Mouse (Mus musculus) MN1 (cell line): ENCODE results near the gene Yap1.

Experiments
- DNase-seq: peaks from one replicate; pipeline ENCODE4 v3.0.0-alpha.2; 2016; ENCODE audit warnings: low spot score

Yap1 gene

DNA sequence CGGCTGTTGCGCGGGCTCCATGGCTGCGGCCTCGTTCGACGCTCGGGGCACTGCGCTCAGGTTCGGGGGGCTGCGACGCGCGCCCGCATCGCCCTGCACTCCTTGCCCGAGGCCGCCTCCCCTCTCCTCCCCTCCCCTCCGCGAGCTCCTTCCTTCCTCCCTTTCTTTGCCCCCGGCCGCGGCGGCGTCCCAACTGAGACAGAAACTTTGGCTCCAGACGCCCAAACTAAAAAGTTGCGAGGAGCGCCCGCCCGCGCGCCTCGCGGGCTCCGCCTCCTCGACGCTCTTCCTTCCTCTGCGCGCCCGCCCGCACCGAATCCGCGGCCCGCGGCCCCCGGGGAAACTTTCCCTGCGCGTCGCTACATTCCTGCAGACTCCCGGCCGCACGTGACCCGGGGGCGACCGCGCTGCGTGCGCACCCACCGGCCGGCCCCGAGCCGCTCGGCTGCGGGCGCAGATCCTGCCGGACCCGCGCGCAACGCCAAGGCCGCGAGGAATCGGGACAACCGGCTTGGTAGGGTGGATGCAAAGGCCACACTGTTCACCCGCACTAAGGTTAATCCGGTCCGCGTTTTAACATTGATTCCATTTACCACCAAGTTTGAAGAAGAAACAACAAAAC lies at the start of gene Yap1:
TSS of gene Yap1 (minus strand) at position 227 of the 622 bp plus-strand sequence.
- no peak for DNase-seq

DNA sequence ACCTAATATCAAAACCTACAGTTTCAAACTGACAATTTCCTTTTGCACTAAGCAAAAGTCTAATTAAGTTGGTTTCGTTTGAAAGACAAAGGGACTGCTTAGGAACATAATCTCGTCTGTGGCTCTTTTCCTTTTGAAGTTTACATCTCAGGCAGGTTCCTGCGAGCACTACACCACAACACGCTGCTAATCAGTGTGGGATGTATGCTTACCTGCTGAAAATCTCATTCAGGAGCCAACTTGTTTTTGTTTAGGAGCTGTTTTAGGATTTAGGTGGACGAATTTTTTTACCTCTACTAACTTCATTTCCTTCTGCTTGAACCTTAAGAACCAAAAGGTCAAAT lies 38.6 kb upstream of the Yap1 start:
- DNase-seq, result no peak

DNA sequence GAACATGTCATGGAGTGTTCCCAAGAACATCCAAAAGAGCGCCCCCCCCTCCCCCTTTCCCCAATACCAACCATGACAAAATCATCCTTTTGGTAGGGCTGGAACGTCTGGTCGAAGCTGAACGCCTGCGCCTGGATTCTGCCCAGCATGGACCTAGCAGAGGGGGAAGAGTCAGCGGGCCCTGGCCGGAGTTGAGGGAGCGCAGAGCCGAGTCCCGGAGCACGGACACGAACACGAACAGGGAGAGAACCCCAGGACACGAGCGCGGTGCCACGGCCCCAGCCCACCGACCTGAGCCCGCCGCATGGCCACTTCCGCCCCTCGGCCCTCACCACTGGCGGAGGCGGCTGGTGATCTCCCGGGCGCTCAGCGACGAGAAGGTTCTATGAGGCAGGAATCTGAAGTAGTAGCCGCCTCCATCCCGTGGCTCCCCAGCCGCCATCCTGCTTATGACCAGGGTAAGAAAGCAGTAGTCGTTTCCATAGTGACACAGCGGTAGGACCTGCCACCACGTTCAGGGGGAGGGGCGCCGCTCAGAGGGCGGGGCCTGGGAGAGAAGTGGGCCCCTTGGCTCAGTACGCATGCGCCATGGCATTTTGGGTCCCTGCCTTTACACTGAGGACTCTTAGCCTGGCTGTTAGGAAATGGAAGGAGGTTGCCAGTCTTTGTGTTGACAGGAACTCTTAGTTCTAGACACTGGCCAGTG lies 38.1 kb upstream of the Yap1 start, which contains the start of gene Cfap300:
TSS of gene Cfap300 (minus strand) at position 486 of the 706 bp plus-strand sequence.
- DNase-seq, result peak; percentile 93

DNA sequence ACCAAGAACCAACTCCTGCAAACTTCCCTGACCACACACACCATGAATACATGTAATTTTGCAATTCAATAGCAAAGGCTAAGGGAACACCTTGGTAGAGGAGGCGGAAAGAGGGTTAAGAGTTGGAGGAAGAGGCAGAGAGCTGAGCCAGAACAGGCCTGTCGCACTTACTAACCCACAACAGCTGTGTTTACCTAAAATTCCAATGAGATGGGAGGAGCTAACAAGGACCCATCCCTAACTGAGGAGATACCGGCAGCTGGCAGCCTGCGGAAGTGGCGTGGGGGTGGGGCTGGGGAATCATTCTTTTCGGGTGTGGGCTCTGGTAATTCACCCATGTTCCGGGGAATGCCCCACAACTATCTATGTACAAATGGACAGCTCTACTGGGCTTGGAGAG lies 31.1 kb upstream of the Yap1 start:
- DNase-seq, result no peak

DNA sequence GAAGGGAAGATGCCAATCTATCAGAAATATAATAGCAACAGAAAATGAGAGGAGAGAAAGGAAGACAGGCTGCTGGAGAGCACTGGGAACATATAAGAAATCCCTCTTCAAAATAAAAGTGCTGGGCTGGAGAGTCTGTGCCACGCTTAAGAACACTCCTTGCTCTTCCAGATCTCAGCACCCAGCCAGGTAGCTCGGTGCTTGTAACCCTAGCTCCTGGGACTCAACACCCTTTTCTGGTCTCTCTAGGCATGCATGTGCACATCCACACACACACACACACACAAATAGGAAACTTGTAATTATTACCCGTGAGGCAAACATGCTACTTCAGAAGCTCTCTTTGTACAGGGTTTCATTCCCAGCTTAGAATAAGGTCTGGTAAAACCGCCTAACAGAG lies 30.7 kb upstream of the Yap1 start:
- DNase-seq, result no peak

DNA sequence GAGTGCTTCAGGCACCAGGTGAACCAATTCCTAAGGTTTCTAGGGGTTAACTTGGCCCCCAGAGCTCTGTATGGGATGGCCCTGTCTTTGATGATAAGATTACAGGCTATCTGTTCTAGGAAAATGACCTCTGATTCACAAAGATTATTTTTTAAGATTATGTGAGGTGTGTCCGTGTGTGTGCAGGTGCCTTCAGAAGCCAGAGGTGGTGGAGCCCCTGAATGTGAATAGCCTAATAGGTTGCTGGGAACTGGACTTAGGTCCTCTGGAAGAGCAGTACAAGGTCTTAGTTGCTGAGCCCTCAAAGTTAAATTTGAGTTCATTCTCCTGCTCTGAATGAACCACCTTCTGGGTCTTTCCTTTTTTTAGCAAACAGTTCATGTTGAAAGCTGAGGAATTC lies 29.7 kb upstream of the Yap1 start:
- DNase-seq, result no peak

DNA sequence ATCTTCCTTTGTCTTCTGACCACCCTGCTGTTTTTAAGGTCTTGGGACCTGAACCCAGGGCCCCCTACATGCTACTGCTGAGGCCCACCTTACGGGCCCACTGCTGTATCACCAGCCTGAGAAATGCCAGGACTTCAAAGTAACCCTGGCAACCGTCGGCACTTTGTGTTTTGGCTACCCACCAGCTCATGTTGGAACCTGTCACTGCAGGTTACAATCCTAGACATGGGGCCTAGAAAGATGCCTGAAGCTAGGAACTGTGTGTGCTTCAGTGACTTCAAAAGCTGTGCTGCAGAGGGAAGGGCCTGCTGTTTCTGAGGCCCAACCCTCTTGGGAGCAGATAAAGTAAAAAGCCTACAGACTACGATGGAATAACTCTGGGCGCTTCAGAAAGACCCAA lies 28.5 kb upstream of the Yap1 start:
- DNase-seq, result no peak

DNA sequence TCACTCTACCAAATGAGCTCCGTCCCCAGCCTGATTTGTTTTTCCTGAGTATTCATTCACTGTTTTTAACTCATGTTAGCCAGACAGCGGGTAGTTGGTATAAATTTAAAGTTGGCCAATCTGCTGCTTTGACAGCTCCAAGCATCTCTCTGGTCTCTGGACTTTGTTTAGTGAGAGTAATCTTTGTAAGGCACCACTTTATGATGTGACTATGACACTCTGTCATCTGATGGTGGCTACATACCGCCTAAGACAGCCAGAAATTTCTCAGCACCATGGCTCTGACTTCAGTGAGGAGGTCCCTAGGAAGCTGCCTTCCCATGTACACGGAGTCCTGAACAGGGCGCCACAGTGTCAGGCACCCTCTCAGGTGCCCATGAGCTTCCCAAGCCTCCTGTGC lies 14.2 kb upstream of the Yap1 start:
- DNase-seq, result no peak

DNA sequence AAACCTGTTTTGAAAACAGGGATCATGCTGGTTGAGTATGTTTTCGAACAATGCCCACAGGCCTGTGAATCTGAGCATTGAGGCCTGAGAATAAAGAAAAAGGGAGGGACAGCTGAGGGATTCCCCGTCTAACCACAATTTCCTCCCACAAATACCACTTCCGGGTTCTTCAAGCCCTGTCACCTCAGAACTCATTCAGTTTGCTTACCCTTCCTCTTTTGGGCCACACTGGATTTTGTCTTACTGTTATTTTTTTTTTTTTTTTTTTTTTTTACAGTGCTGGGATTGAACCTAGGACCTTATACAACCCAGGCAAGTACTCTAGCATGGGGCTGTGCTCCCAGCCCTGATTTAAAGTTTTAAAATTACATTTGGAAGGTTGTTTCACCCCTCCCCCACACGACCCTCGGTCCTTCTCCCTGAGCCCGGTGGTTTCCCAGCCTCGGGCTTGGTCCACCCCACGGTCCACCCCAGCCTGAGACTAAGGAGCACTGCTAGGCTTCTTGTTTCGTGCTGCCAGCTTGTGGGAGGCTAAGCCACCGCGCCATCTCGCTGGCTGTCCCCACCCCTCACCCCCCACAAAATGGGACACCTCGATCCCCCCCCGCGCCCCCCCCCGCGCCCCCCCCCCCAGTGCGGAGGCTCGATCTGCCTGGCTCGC lies 13.0 kb upstream of the Yap1 start:
- peak; percentile 13 for DNase-seq

DNA sequence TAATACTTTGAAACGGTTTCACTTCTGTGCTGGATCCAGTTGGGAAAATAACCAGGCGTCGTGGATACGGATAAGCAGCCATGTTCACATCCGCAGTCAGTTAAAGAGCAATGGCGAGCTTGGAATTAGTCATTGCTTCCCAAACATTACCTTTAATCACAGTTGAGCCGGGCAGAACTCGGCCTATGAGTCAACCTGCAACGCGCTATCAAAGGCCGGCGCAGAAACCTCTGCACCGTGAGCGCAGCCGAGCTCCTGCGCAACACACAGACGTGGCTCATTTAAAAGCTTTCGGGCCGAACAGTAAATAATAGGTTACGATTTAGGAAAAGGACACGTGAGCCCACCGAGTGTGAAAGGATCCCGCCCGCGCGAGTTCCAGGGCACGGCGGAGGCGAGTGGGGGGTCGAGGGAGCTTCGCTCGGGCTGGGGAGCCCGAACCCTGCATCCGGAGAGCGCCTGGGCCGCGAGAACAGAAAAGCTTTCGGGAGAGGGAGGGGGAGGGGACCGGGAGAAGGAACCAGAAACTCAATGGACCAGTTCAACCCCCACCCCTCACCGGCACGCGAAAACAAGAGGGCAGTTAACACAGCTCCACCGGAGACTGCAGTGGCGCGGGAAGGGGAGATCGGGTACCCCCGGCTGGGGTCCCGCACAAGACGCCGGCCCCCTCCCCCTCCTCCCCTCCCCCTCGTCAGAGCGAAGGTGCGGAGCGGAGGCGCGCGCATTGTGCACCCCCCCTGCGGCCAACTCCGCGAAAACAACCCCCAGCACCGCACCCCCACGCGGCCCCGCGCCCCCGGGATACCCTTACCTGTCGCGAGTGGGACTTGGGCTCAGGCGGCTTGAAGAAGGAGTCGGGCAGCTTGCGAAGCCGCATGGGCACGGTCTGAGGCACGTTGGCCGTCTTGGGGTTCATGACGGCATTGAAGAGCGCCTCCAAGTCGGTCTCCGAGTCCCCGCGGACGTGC lies 810 bp downstream of the Yap1 start:
- DNase-seq, result no peak

DNA sequence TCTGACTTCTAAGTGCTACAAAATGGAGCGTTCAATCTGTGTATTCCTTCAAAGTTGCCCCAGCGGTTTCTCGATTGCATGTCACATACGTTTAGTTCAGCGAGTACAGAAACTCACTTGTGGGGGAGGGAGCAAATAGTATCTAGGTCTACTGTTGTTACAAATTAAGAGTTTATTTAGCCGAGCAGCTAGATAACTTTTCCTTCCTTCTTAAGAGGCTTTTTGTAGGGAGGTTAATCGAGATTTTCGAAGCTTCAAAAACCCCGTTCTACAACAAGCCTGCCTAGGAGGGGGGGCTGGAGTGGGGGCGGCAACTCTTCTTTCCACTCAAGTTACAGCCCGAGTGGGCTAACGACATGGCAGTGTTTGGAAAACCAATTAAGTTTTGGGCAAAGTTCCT lies 1.6 kb downstream of the Yap1 start:
- DNase-seq, result no peak

DNA sequence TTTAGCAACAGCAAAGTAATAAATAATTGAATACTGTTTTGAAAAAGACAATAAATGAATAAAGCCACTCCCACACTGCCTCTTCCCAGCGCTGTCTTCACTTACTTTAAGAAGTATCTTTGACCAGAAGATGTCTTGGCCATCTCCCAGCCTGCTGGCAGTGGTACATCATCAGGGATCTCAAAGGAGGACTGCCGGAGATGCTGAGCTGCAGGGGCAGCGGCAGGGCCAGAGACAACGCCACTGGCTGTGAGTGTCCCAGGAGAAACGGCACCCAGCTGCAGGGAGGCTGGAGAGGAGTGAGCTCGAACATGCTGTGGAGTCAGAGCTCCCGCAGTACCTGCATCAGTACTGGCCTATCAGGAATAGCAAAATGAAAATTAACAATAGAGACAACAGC lies 3.0 kb downstream of the Yap1 start:
- no peak for DNase-seq

DNA sequence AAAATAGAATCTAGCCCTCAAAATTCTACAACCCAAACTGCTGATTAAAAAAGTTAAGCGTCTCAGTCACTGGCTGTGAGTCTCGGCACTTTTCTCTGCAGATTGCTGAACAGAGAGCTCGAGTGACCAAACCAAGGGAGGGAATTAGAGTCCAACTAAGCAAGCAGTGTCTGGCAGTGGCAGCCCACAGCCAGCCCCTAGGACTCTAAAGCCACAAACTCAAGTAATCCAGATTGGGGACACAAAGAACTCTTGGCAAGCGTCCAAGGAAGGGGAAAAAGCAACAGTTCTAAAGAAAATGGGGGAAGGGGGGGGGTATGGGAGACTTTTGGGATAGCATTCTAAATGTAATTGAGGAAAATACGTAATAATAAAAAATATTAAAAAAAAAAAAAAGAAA lies 10.1 kb downstream of the Yap1 start:
- no peak for DNase-seq

DNA sequence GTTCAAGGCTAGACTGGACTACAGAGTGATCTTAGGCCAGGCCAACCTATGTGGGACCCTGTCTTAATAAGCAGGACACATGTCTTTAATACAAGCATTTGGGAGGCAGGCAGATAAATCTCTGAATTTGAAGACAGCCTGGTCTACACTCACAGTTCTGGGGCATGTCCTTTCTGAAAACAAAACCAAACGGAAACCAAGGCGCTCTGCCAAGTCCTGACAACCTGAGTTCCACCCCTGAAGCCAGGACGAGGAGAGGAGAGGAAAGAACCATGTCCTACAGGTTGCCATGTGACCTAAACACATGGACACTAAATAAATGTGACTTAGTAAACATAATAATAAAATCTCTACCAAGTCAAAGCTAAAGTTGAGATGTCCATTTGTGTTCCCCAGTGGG lies 11.7 kb downstream of the Yap1 start:
- DNase-seq, result no peak

DNA sequence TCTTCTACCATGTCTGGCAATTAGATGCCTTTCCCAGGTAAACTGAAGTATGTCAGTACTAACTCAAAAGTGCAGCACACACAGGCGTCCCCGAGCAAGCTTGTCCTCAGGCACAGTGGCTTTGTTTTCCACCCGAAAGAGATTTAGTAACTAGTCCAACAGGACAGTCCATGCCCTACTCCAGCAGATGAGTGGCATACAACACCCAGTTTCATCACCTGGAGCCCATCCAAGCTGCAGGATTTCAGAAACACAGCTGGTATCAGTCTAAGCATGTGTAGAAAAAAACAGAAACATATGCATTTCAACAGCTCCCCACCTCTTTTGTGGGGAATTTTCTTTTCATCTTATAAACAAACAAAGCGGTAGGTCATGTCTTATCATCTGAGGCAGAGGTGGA lies 13.5 kb downstream of the Yap1 start:
- no peak for DNase-seq

DNA sequence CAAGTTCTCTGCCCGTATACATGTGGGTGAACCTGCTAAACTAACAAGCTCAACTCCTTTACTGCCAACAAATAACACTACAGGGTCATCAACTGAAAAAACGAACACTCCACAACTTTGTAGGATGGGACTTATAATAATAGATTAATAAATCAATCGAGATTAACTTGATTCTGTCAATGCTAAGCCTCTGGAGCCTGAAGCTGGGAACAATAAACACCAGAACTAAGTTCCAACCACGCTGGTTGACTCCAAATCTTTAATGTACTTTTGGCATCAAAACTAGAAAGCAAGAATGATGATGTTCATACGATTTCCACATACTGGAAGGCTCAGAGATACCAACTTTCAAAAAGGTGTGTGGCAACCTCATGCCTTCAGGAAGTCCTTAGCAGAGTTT lies 17.3 kb downstream of the Yap1 start:
- no peak for DNase-seq

DNA sequence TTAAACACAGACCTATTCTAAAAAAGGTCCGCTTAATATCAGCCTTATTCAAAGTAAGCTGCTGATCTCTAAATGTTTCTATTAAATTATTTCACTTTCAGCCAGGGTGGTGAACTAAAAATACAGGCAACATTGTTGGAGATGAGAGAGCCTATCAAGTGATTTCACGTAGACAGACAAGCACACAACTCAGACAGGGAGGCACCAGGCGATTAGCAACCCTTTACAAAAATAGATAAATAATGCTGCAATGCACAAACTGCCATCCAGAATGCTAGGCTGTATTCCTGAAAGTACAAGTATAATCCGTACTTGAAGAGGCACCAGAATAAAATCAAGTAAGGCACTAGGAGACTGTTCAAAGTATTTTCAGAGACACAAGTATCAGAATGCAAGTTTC lies 20.1 kb downstream of the Yap1 start:
- no peak for DNase-seq

DNA sequence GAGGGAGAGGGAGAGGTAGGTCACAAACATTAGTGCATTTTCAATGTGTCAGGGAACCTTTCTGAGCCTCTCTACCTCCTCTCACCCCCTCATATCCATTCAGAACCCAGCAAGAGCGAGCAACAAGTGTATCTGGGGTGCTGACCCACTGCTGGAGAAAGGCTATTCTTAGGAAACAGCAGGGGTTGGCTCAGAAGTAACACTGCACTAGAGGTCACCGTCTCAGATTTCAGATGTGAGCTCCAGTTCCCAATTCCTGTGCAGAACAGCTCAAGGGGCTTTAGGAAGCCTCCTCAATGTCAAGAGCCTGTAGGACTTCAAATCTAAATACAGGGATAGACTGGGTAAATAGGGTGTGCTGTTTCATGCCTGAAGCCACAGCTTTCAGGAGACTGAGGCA lies 20.7 kb downstream of the Yap1 start:
- no peak for DNase-seq

DNA sequence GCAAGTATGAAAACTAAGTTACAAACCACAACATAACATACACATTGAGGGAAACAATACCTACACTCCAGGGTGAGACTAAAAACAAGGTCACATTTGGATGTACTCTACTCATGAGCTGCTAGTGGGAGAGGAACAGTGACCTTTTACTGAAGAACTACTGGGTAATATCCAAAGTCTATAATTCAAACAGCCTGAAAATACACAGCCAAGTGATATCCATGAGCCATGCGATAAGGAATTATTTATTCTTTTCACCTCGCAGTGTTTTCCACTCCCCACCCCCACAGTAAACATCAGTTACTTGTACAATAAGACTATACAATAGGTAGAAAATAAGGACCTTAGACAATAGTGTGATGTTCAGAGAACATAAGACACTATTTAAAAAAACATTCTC lies 24.2 kb downstream of the Yap1 start:
- no peak for DNase-seq

DNA sequence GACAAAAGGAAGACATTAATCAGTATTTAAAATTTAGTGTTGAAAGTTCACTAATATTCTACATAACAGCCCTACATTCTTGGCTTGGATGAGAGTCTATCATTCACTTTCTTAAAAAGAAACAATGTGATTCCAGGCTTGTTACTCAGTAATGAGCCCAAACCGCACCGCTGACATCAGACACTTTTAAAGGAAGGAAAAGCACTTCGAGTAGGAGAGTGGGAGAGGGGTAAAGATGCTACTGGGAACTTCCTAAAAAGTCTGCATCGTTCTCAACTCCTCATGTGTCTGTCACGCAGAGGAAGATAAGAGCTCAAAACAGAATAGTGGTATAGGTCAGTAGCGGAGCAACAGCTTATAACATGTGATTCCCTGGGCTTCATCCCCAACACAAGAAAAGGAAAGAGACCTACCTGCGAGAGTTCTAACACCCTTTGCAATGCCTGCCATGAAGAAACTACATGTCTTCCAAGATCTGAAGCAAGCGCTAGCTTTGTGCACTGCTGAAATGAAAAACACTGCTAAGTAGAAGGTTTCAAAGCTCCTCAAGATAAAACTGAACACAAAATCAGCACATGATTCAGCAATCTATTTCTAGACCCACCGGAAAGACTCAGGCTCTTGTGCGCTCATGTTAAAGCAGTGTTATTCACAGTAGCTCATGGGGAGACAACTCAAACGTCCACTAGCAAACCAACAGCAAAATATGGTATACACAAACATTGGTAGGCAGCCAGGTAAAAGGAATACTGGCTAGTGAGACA lies 25.1 kb downstream of the Yap1 start:
- no peak for DNase-seq

DNA sequence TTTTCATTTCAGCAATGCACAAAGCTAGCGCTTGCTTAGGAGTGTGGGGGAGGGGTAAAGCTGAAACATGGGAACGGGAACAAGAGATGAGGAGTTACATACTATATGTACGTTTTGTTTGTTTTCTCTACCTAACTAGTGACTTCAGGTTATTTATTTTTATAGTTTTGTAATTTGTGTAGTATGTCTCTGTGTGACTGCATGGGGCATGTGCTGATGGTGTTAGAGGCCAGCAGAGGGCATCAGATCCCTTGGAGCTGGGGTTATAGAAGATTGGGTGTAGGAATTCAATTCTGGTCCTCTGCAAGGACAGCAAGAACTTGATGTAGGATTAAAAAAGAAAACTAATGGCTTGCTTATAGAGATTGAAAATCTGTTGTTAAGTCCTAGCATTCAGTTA lies 25.9 kb downstream of the Yap1 start:
- no peak for DNase-seq

DNA sequence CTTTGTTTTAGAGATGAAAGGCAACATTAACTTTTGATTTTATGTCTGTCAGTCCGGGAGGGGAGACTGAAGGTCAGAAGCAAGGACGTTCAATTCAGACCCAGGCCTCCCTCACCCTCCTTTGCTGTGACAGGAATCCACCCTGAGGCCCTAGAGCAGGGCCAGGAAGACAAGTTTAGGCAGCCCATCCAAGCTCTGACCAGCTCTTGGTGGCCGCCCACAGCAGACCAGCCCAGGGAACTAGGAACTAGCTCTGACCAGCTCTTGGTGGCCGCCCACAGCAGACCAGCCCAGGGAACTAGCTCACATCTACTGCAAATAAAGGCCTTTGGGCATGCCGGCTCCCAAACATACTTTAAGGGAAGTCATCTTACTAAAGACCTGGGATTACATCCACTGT lies 26.8 kb downstream of the Yap1 start:
- no peak for DNase-seq
